Mouse (Mus musculus) thymus, adult 18-20 months (tissue): Measurements from ENCODE around the gene Arhgap30.

ENCODE experiments used
- DNase-seq, 2 experiments: peaks; one replicate each; pipeline ENCODE4 v3.0.0; 2022; ENCODE audit warnings: mixed read lengths in 2 of 2

Arhgap30 gene

DNA sequence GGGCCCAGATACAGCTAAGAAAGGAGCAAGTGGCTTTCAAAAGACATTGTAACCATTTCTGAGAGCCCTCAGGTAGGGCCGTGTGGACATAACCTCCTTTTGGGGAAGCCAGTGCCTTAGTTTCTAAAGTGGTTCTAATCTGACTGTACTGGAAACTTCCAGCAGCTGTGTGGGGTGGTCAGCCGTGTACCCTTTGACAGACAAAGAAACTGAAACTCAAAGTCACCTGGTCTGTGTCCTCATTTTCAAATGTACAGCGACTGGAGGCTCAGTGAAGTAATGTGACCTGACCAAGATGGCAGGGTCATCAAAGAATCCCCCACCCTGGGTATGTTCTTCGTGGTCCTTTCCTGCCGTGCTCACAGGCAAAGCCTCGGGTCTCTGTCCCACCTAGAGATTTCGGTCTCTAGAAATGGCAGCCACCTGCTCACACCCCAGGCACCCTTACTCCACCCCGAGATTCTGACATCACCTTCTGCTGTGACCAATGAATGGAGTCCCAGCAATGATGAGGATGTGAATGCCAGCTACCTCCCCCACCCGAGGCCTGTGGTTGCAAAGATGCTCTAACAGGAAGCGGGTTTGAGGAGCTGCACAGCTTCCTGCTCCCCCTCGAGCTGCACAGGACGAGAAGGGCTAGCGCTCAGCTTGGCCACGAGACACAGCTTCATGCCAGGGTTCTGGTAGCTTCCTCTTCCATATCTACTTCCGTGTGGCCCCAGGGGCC, at the start of gene Arhgap30:
TSS of gene Arhgap30 (plus strand) at position 579 of the 727 bp plus-strand sequence.
- peak; percentile 92 to 97 for DNase-seq

GRCm38 (mm10) chr1:171342262-171343207, 46.2 kb upstream of the Arhgap30 start:
- DNase-seq, result no peak

- peak in 1 of 2 experiments; percentile 14 for DNase-seq
Measured at GRCm38 (mm10) chr1:171343922-171344677, 44.7 kb upstream of the Arhgap30 start.

GRCm38 (mm10) chr1:171344715-171345114, 44.0 kb upstream of the Arhgap30 start:
- no peak for DNase-seq

GRCm38 (mm10) chr1:171345225-171346094, 43.3 kb upstream of the Arhgap30 start, which contains the start of the genes Nit1 and Pfdn2:
Gene Nit1, minus strand, starts transcription at chr1:171345646.
Gene Pfdn2, plus strand, starts transcription at chr1:171345670.
- DNase-seq, result peak; percentile 84 to 85

DNA sequence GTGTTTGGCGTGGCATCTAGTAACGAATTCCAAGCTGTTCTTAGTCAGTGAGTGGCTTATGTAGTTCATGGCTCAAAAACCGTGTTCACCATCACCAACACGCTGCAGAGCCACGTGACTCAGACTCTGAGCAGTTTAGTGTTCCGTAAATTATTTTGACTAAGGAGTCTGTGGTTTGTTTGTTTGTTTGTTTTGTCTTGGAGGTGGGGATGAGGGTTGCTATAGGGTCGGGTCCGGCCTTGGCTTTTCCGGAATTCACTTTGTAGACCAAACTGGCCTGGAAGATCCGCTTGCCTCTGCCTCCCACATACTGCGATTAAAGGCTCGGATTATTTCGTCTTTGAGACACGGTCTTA, 42.7 kb upstream of the Arhgap30 start:
- DNase-seq, result no peak

GRCm38 (mm10) chr1:171348665-171349064, 40.1 kb upstream of the Arhgap30 start:
- DNase-seq, result no peak

DNA sequence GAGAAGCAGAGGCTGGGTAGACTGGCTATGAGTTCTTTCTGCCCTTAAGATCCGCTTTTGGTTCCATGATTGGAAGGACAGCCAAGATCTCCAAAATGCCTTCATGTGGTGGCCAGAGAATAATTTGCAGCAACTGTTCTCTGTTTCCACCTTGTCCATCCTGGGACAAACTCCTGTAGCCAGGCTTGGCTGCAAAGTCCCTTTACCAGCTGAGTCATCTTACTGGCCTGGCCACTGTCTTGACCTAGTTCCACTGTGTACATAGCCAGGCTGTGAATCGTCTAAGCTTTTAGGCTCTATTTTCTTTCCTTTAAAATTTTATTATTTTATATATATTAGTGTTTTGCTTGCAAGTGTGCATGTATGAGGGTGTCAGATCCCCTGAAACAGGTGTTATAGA, 39.5 kb upstream of the Arhgap30 start:
- DNase-seq, result no peak

DNA sequence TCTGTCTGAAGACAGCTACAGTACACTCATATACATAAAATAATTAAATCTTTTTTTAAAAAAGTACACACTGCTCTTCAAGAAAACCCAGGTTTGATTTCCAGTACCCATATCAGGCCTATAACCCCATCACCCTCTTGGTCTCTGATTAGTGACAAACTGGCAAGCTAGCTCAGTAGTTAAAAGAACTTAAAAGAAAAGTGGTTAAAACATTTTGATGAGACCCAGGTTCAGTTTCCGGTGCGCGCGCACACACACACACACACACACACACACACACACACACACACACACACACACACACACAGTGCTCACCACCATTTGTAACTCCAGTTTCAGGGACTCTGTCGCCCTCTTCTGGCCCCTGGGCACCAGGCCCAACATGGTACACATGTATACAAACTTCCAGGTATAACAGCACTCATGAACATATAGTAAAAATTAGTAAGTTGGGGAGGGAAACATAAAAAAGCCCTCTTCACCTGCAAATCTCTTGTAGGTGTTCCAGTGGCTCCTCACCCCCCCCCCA, 32.9 kb upstream of the Arhgap30 start:
- DNase-seq, result no peak

GRCm38 (mm10) chr1:171356814-171357213, 31.9 kb upstream of the Arhgap30 start:
- no peak for DNase-seq

DNA sequence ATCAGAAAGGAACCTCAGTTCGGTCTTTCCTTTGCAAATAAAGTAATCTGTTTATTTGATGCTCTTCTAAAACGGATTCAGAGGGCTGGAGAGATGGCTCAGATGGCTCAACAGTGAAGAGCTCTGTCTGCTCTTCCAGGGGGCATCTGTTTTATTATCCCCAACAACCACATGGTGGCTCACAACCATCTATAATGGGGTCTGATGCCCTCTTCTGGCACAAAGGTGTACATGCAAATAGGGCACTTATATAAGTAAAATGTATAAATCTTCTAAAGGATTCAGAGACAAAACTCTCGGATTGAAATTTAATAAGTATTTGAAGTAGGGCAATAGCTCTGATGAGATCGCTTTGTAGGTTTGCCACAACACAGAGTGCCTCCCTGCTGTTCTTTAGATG, 30.3 kb upstream of the Arhgap30 start:
- peak in 1 of 2 experiments; percentile 31 for DNase-seq

DNA sequence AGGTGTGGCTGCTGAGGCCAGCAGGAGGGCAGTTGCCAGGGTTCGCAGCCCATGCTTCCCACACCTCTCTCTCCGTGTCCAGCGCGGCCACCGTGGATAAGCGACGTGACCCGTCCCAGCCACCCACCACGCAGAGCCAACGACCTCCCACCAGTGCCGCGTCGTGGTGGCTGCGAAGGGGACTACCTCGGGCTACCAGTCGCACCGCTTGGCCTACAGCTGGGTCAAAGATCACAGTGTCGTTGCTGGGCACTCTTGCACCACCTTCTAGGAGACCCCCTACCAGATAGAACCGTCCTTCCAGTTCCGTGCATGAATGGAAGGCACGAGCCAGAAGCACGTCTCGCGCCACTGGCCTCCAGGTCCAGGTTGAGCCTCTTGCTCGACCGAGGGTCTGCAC, 28.5 kb upstream of the Arhgap30 start:
- peak in 1 of 2 experiments; percentile 29 for DNase-seq

DNA sequence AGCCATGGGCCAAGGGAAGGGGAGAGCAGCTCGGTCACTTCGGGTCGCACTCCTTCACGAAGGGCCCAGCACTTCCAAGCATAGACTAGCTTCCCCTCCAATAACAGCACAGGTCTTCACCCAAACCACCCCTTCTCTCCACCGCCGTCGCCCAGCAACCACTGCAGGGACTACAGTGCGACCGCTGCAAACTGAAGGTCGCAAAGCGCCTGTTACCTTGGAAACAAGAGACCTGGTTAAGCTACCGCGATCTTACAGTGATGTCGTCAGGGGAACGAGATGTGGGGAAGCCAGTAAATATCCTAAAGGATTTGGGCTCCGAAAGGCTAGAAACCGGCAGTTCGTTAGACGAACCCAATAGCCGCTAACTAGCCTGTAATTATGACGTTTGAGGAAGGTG, 28.1 kb upstream of the Arhgap30 start, which contains the start of gene Klhdc9:
TSS of gene Klhdc9 (minus strand) at position 143 of the 400 bp plus-strand sequence.
- DNase-seq, result peak; percentile 80 to 89

DNA sequence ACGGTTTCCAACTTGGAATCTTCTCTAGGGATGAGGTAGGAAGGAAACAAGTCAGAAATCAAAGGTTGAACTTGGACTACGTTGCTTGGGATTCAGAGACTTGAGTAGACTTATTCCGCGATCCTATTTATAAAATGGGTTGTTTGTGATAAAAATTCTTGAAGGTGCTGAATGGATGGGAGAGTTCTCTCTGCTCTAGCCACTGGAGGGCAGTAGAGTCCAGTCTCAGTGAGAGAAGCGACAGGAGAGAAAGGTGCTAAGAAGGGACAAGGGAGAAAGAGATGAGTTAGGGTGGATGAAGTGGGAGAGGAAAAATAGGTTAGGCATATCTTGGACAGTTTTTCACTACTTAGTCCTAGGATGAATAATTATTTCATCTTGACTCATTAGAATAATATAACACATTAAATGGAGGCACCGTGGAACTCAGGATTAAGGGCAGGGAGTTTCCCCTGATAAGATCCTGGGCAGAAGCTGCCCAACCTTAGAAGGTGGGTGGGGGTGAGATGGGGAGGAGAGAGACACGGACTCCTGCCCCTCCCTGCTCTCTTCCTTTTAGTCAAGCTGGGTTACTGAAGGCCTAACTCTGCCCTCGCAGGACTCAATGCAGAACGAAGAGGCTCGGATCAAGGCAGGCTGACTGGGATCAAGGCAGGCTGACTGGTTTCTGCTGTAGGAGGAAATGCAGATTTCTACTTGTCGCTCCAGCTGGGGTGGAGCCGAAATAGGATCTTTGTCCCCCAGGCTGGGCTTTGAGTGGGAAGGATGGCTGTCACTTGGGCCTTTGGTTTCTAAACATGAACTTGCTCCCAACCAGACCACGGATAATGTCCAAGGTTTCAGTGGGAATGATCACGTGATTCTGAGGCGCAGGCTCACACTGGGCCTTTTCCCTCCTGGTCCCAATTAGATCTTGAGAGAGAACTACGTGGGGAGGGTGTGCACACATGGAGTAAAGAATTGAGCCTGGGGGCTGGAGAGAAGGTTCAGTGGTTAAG, 27.3 kb upstream of the Arhgap30 start:
- peak in 1 of 2 experiments; percentile 52 for DNase-seq

DNA sequence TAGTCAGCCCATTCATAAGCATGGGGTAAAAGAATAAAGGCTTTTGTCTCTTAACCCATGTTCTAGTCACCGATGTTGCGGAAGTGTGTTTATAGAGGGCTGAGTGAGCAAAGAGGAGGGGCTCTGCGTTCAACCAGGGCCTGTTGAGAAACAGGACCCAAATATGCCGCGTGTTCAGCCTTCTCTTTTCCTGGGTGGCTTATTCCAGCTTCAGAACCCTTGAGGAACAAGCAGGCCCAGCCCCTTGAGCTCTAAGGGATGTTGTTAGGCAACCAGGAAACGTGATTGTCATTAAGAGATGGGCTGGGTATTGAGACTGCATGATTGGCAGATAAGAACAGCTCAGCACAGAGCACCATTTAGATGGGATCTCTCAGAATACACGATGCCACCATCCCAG, 22.8 kb upstream of the Arhgap30 start:
- DNase-seq, result no peak

DNA sequence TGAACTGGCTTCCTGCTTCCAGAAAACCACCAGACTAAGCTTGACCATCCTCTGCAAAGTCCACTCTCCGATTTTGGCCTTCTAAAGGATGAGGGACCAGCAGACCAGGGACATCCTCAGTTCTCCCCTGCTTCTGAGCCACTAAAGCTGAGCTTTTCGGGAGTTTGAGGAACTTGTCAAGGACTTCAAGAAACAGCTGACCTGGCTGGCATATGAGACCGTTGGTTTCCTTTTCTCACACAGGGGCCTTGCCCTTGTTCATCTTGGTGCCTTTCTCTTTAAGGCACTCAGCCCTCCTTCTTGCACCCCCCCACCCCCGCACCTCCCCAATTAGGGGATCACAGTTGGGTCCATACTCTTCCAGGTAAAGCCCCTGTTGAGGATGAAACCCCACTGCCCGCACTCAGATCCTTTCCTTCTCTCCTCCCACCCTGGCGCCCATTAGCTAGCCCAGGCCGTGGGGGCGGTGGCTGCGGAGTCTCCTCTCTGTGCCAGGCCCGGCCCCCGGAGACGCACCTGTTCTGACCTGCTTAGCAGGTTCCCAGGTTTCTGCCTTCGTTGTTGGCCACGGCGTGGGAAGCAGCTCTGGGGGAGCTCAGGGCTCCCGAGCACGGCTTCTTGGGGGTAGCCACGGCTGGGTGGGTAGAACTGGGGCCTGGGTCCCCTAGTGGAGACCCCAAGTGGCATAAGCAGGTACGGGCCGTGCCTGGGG, 18.8 kb upstream of the Arhgap30 start, which contains the start of gene Nectin4:
TSS of gene Nectin4 (plus strand) at position 255 of the 712 bp plus-strand sequence.
- DNase-seq, result no peak

- DNase-seq, result no peak
Measured at GRCm38 (mm10) chr1:171372880-171373279, 15.9 kb upstream of the Arhgap30 start.

- DNase-seq, result no peak
Measured at GRCm38 (mm10) chr1:171373946-171374345, 14.8 kb upstream of the Arhgap30 start.

DNA sequence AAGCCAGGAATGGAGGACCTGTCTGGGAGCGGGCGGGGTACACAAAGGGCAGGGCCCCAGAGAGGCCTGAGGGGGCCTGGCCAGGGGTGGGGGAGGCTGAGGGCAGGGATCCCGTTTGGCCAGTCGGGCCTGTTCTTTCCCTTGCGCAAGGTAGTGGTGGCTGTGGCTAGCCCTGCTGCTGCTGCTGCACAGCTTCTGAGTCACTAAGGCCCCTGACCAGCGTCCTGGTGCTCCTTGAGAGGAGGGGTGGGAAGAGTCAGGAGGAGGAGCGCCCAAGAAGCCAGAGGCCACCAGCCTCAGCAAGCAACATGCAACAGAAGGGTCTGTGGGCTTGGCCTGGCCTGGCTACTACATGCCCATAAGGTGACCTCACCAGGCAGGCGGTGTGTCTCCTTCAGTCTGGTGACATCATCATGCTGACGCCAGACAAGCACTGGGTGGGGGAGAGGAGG, 13.1 kb upstream of the Arhgap30 start:
- DNase-seq, result no peak
